Mouse (Mus musculus) forebrain, embryonic 12.5 days (tissue): ENCODE results near the gene 0610040J01Rik. TPM values are rescaled to one million over a fixed set of nuclear protein-coding genes. Genes with fewer than 3 reads are reported as not detected.

Experiments used
- ATAC-seq: fragments of 200-750 bp; cut with Nextera tagmentation; 2 replicates; pipeline ENCODE4 v1.8.0; 2017; ENCODE audit warnings: moderate TSS enrichment; ENCODE audit not compliant: low FRiP score
- H3K27ac ChIP-seq: fragments of 300-500 bp; sonication (generic); 2 replicates; pipeline ENCODE4 v1.5.1; 2016; ENCODE audit warnings: mild to moderate bottlenecking
- H3K27me3 ChIP-seq: fragments of 300-500 bp; sonication (generic); 2 replicates; pipeline ENCODE4 v1.6.1; 2016; ENCODE audit warnings: mild to moderate bottlenecking
- H3K36me3 ChIP-seq: fragments of 300-500 bp; sonication (generic); replicated peaks from 2 replicates; pipeline ENCODE4 v1.6.1; 2016; ENCODE audit warnings: mild to moderate bottlenecking
- H3K4me1 ChIP-seq: fragments of 300-500 bp; sonication (generic); 2 replicates; pipeline ENCODE4 v1.6.1; 2016
- H3K4me2 ChIP-seq: fragments of 300-500 bp; sonication (generic); 2 replicates; pipeline ENCODE4 v1.6.1; 2016; ENCODE audit warnings: mild to moderate bottlenecking, moderate library complexity
- H3K4me3 ChIP-seq: fragments of 300-500 bp; sonication (generic); replicated peaks from 2 replicates; pipeline ENCODE4 v1.5.1; 2016; ENCODE audit warnings: mild to moderate bottlenecking
- H3K9ac ChIP-seq: fragments of 300-500 bp; sonication (generic); 2 replicates; pipeline ENCODE4 v1.6.1; 2016; ENCODE audit warnings: mild to moderate bottlenecking
- H3K9me3 ChIP-seq: fragments of 300-500 bp; sonication (generic); 2 replicates; pipeline ENCODE4 v1.6.1; 2016
- WGBS: fragments of 180-500 bp; shearing (Covaris S2); methylation state at CpG from one replicate; pipeline ENCODE4 v1.1.7; 2016; 5-methylcytosine and 5-hydroxymethylcytosine counted together
- polyA plus RNA-seq: library from polyadenylated mRNA; unstranded; fragments of >200 nt; fragmentation: Nextera tagmentation; extraction: Ambion mirVana; gene quantifications from 2 replicates; pipeline ENCODE4 v1.2.1, GENCODE M21; 2016

Gene 0610040J01Rik
- polyA plus RNA-seq, 1 experiment from 2014 or later: 1.9 TPM

DNA sequence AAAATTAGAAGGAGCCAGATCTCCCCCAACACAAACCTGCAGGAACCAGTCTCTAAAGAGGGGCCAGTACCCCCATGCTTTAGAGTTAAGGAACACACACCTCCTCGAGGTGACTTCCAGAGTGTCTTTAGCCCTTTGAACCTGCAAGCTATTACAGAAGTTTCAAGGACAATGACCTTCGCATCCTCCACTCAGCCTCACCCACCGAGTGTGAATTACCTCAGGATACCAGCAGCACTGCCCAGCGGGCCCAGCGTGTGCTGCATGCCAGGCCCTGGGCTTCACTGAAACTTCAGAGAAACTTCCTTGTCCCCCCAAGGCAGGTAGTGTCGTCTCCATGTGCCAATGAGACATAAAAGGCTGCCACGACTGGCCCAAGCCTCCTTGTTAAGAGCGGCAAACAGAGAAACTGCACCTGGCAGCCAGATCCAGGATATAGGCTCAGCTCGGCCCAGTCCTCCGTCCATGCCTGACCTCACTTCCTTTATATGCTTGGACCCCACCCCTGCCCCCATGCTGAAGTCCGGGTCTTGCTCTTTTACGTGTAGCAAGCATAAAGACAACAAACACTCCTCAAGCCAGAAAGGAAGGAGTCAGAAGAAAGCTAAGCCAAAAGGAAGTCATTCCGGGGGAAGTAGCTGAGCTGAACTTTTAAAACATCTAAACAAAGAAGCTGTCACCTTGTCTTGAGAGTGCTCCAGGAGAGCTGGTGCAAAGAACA lies 111.3 kb downstream of the 0610040J01Rik start:
- H3K9me3 ChIP-seq: no peaks in the 10 kb centered on the region
- H3K9ac ChIP-seq: no peak overlapping the region
- ATAC-seq: no peak
- H3K27me3 ChIP-seq: no peaks in the 10 kb centered on the region
- no peak overlapping the region for H3K4me2 ChIP-seq
- 88% methylated on average over 13 of the region's 13 CpGs for WGBS
- H3K36me3 ChIP-seq: peaks cover 21% of the 10 kb centered on the region
- H3K4me1 ChIP-seq: 0 out of 2 replicates have a peak, but pooled peaks cover 2% of the 10 kb centered on the region
- H3K27ac ChIP-seq: no peak overlapping the region
- no peak overlapping the region for H3K4me3 ChIP-seq

DNA sequence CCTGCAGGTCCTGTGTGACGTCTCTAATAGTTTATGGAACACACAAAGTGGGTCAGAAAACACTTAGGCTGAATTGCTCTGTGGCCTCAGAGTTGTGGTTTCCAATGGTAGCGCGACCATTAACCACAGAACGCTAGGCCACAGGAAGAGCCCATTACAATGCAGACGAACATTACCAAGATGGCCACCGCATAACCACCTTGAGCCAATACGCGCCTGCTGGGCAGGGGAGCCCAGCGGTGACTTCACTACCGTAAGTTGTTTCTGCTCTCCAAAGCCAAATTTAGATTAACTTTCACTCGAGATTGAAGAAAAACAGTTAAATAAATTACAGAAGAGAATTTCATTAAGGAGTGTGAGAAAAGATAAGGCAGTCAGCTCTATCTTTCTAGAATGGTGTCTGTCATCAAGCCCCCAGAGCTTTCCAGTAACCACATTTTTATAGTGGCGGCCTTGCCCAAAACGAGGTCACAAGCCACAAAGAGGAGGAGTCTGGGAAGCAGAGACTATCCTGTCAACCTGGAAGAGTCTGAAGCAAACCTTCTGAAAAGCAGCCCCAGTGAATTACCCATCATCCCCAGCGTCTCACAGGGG lies 113.0 kb downstream of the 0610040J01Rik start:
- Histone ChIP-seq H3K4me2 (no peak overlapping the region), H3K27ac (no peak overlapping the region), H3K9ac (no peak overlapping the region), H3K27me3 (no peaks in the 10 kb centered on the region), H3K4me3 (no peak overlapping the region), H3K4me1 (0 out of 2 replicates have a peak, but pooled peaks cover 2% of the 10 kb centered on the region), H3K36me3 (peaks cover 35% of the 10 kb centered on the region), H3K9me3 (no peaks in the 10 kb centered on the region)
- ATAC-seq: no peak
- WGBS: 95% methylated on average over 14 of the region's 14 CpGs

DNA sequence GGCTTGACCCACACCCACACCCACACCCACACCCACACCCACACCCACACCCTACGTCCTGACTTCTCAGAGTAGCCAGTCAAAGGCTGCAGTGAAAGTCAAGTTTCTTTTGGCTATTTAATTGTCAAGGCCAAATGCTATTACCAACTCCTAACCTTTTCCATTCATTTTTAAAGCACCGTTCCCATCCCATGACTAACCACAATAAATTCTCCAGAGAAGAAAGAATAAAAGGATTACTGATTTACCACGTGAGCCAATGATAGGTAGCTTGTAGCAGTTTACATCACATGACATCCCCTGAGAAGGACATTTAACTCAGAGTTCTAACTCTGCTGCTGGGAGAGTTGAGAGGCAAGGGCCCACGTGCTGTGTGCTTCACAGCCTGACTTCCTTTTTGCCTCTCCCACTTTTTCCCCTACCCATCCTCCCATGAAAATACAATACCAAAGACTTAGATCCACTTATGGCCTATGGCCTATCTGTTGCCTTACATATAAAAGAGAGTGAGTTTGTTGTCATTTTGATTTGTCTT lies 118.7 kb downstream of the 0610040J01Rik start:
- H3K9me3 ChIP-seq: no peaks in the 10 kb centered on the region
- H3K4me3 ChIP-seq: no peak overlapping the region
- 79% methylated on average over 4 of the region's 4 CpGs for WGBS
- no peak overlapping the region for H3K4me2 ChIP-seq
- peaks cover 32% of the 10 kb centered on the region for H3K36me3 ChIP-seq
- peaks cover 7% of the 10 kb centered on the region for H3K4me1 ChIP-seq
- no peak overlapping the region for H3K9ac ChIP-seq
- no peaks in the 10 kb centered on the region for H3K27me3 ChIP-seq
- no peak overlapping the region for H3K27ac ChIP-seq
- ATAC-seq: no peak

DNA sequence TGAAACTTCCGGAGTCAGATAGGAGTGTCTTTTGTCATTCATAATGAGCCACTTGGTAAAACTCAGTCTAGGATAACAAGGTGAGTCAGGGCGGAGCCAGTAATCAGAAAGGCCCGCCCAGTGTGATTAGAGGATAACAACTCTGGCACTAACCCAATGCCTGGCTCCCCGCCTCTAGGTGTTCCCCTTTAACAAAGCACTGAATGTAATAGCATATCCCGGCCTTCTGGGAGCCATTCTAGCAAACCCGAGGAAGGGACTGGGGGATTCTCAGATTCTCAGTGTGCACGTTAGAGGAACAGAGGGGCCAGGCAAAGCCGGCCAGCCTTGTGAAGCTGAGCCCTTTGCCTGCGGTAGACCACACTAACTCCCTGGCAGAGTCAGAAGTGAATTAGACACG lies 120.7 kb downstream of the 0610040J01Rik start:
- H3K9me3 ChIP-seq: no peaks in the 10 kb centered on the region
- H3K4me1 ChIP-seq: peaks cover 7% of the 10 kb centered on the region
- WGBS: 36% methylated on average over 10 of the region's 10 CpGs
- peaks cover 20% of the 10 kb centered on the region; the same call in 1 of the 2 replicates for H3K36me3 ChIP-seq
- no peak overlapping the region for H3K27ac ChIP-seq
- H3K9ac ChIP-seq: no peak overlapping the region
- H3K27me3 ChIP-seq: no peaks in the 10 kb centered on the region
- H3K4me3 ChIP-seq: no peak overlapping the region
- 0 out of 2 replicates have a peak overlapping the region, but pooled peaks have one; percentile 19 for H3K4me2 ChIP-seq
- ATAC-seq: 0 out of 2 replicates have a peak, but pooled peaks have one; percentile 23

DNA sequence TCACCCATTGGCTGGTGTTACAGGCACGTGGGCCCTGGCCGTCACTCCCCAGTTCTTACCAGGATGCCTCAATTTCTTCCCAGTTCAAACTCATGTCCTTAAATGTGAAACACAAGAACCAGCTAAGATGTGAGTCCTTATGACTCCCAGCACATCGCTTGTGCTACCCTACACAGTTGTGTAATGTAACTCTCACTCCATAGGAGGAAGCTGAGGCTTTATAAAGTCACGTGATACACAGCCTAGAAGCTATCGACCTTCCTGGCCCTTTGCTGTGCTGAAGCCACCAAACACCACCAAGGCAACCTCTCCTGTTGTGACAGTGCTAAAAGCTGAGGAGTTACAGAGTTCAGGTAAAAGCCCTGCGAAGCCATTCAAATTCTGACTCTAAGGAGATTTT lies 123.4 kb downstream of the 0610040J01Rik start:
- no peak overlapping the region for H3K4me3 ChIP-seq
- ATAC-seq: no peak
- WGBS: 92% methylated on average over 6 of the region's 6 CpGs

DNA sequence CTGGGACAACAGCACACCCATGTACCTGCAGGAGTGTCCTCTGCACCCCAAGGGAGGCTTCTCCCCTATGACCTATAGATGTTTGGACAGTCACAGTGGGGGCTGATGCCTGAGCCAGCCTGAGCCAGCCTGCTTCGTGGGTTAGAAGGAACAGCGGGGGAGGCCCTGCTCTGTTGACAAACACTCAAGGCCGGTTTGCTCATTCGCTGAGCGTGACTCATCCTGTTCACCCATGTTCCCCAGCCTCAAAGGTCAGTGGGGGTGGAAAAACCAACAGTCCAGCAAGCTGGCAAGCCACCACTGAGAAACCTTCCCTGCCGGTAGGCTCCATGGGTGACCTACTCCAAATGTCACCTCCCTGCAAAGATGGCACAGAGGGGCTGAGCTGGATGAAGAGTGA lies 124.6 kb downstream of the 0610040J01Rik start:
- no peak overlapping the region for H3K4me2 ChIP-seq
- no peak overlapping the region for H3K27ac ChIP-seq
- H3K36me3 ChIP-seq: peaks cover 5% of the 10 kb centered on the region; the same call in 1 of the 2 replicates
- ATAC-seq: no peak
- H3K9ac ChIP-seq: no peak overlapping the region
- H3K9me3 ChIP-seq: no peaks in the 10 kb centered on the region
- WGBS: 75% methylated on average over 6 of the region's 6 CpGs
- no peaks in the 10 kb centered on the region for H3K27me3 ChIP-seq
- peaks cover 11% of the 10 kb centered on the region for H3K4me1 ChIP-seq
- H3K4me3 ChIP-seq: no peak overlapping the region

More for the DNA sequence above, 123.4 kb downstream of the 0610040J01Rik start:
- Histone ChIP-seq H3K27ac (no peak overlapping the region), H3K36me3 (peaks cover 5% of the 10 kb centered on the region; the same call in 1 of the 2 replicates), H3K9me3 (no peaks in the 10 kb centered on the region), H3K27me3 (no peaks in the 10 kb centered on the region), H3K4me2 (no peak overlapping the region), H3K9ac (no peak overlapping the region), H3K4me1 (peaks cover 11% of the 10 kb centered on the region)

DNA sequence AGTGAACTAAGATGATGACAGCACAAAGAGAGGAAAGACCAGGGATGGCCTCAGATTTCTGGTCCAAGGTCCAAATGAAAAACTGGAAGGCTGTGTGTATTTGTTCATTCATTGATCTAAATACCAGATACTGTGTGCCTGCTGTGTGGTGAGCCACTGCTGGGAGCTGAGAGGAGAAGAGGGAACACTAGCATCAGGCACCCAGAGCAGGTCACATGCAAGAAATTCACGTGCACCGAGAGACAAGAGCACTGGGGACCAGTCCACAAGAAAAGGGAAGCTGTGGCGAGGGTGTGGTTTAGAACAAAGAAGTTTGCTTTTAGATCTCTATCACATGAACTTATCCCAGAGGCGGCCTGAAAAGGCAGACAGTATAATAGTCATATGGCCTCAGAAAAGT lies 126.4 kb downstream of the 0610040J01Rik start:
- Histone ChIP-seq H3K27me3 (no peaks in the 10 kb centered on the region), H3K9ac (no peak overlapping the region), H3K36me3 (peaks cover 5% of the 10 kb centered on the region; the same call in 1 of the 2 replicates), H3K4me2 (no peak overlapping the region), H3K4me3 (no peak overlapping the region), H3K4me1 (0 out of 2 replicates have a peak, but pooled peaks cover 4% of the 10 kb centered on the region), H3K9me3 (no peaks in the 10 kb centered on the region), H3K27ac (no peak overlapping the region)
- ATAC-seq: no peak
- 66% methylated on average over 4 of the region's 4 CpGs for WGBS

DNA sequence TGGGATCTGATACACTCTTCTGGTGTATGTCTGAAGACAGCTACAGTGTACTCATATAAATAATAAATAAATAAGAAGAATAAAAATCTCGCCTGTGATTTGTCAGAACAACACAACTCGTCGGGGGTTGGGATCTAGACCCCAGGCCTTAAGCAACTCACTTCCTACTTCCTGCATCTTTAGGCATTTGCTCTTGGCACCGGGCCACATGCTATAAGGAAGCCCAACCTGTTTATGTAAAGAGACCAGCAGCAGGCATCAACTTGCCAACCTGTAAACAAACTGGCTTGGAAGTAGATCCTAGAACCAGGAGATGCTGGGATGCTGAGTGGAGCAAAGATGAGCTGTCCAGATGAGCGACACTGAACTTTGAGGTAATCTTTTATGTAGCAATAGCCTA lies 129.7 kb downstream of the 0610040J01Rik start:
- no peak for ATAC-seq
- no peaks in the 10 kb centered on the region for H3K9me3 ChIP-seq
- 87% methylated on average over 5 of the region's 5 CpGs for WGBS

DNA sequence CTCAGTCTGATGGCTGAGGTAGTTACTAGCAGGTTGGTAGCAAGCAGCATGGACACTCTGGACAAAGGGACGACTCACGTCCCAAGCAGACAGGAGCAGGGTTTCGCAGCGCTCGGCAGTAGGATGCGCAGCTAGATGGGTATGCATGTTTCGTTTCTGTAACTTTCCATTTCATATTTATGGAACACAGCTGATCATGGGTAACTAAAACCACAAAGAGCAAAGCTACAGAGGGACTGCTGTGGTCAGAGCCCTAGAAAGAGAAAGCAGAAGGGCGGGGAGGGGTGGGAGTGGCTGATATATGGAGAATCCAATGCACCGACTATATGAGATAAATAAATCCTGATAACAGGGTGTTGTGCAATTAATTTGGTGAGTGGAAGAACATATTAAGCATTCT lies 131.1 kb downstream of the 0610040J01Rik start:
- 94% methylated on average over 9 of the region's 9 CpGs for WGBS
- H3K4me3 ChIP-seq: no peak overlapping the region
- no peak overlapping the region for H3K4me2 ChIP-seq
- H3K4me1 ChIP-seq: peaks cover 9% of the 10 kb centered on the region
- no peak overlapping the region for H3K9ac ChIP-seq
- no peaks in the 10 kb centered on the region for H3K27me3 ChIP-seq
- no peak overlapping the region for H3K27ac ChIP-seq
- H3K9me3 ChIP-seq: no peaks in the 10 kb centered on the region
- no peak for ATAC-seq
- no peaks in the 10 kb centered on the region for H3K36me3 ChIP-seq

More for the DNA sequence above, 129.7 kb downstream of the 0610040J01Rik start:
- Histone ChIP-seq H3K36me3 (no peaks in the 10 kb centered on the region), H3K4me3 (no peak overlapping the region), H3K27me3 (no peaks in the 10 kb centered on the region), H3K27ac (no peak overlapping the region), H3K4me2 (no peak overlapping the region), H3K4me1 (peaks cover 9% of the 10 kb centered on the region), H3K9ac (no peak overlapping the region)

DNA sequence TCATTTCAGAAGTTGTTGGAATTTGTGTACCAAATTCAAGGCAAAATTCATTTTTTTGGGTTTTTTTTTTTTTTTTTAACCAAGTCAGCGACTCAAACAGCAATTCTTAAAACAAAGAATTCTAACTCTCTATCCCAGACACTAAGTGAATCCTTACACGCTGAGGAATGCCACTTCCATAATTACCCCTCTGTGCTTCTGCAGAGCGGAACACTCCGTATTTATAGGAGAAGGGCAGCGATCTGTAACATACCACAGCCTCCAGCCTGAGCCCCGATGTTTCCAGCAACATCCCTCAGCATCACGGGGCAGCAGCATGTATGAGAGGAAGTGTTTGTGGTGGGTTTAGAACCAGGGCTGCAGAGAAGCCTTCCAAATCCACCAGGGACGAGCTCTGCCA lies 135.4 kb downstream of the 0610040J01Rik start:
- no peaks in the 10 kb centered on the region for H3K9me3 ChIP-seq
- peaks cover 8% of the 10 kb centered on the region for H3K4me1 ChIP-seq
- no peak overlapping the region for H3K9ac ChIP-seq
- no peaks in the 10 kb centered on the region for H3K36me3 ChIP-seq
- no peak overlapping the region for H3K27ac ChIP-seq
- H3K4me2 ChIP-seq: no peak overlapping the region
- H3K27me3 ChIP-seq: no peaks in the 10 kb centered on the region
- WGBS: 62% methylated on average over 8 of the region's 8 CpGs
- no peak overlapping the region for H3K4me3 ChIP-seq
- no peak for ATAC-seq

DNA sequence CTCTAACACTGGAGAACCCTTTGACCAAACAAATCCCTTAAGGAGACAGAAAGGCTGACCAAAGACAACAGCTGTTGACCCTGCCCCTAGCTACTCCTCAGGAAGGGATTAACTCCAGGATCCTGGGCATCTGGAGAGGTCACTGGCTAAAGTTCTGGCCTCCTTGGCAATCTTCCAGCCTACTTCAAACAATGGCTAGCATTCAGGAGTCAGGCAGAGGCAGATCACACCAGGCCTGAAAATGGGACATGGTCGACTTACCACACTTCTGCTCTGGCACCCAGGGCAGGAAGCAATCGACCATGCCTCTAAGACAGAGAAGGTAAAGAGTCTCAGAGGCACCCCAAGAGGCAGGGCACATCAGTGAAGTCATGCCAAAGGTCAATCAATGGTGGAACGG lies 137.0 kb downstream of the 0610040J01Rik start:
- no peaks in the 10 kb centered on the region for H3K36me3 ChIP-seq
- H3K27me3 ChIP-seq: no peaks in the 10 kb centered on the region
- no peak overlapping the region for H3K27ac ChIP-seq
- no peak overlapping the region for H3K4me3 ChIP-seq
- no peak overlapping the region for H3K4me2 ChIP-seq
- H3K9me3 ChIP-seq: no peaks in the 10 kb centered on the region
- 48% methylated on average over 3 of the region's 3 CpGs for WGBS
- no peak overlapping the region for H3K9ac ChIP-seq
- peaks cover 8% of the 10 kb centered on the region for H3K4me1 ChIP-seq
- ATAC-seq: no peak
